Mouse (Mus musculus) kidney, postnatal 10 days (tissue): Measurements from ENCODE around the gene Psrc1.

ENCODE experiments used
- DNase-seq: peaks from one replicate; pipeline ENCODE4 v3.0.0; 2021; ENCODE audit warnings: mixed read lengths

Gene Psrc1

GRCm38 (mm10) chr3:108424944-108425623 lies 41.4 kb downstream of the Psrc1 start:
- no peak for DNase-seq

GRCm38 (mm10) chr3:108425624-108426018 lies 42.0 kb downstream of the Psrc1 start:
- DNase-seq: no peak

GRCm38 (mm10) chr3:108432542-108433187 lies 49.0 kb downstream of the Psrc1 start:
- no peak for DNase-seq

- no peak for DNase-seq
Measured at GRCm38 (mm10) chr3:108433188-108433880, 49.7 kb downstream of the Psrc1 start.

GRCm38 (mm10) chr3:108433881-108434495 lies 50.3 kb downstream of the Psrc1 start:
- no peak for DNase-seq

GRCm38 (mm10) chr3:108435701-108436379 lies 52.2 kb downstream of the Psrc1 start:
- DNase-seq: peak; percentile 29

GRCm38 (mm10) chr3:108436380-108436714 lies 52.7 kb downstream of the Psrc1 start:
- DNase-seq: no peak
